Mouse (Mus musculus) midbrain, embryonic 10.5 days (tissue): ENCODE results near the gene Dnaja1. TPM values are rescaled to one million over a fixed set of nuclear protein-coding genes. Genes with fewer than 3 reads are reported as not detected.

Experiments
- DNase-seq: peaks from one replicate; pipeline ENCODE4 v3.0.0-alpha.2; 2017; ENCODE audit warnings: low spot score
- H3K27ac ChIP-seq: fragments of 300-500 bp; sonication (generic); replicated peaks from 2 replicates; pipeline ENCODE4 v1.5.1; 2016; ENCODE audit warnings: mild to moderate bottlenecking
- H3K27me3 ChIP-seq: fragments of 300-500 bp; sonication (generic); 2 replicates; pipeline ENCODE4 v1.6.1; 2016; ENCODE audit warnings: low read depth, mild to moderate bottlenecking; ENCODE audit not compliant: poor library complexity, severe bottlenecking
- H3K36me3 ChIP-seq: fragments of 300-500 bp; sonication (generic); 2 replicates; pipeline ENCODE4 v1.6.1; 2016; ENCODE audit warnings: mild to moderate bottlenecking, moderate library complexity
- H3K4me1 ChIP-seq: fragments of 300-500 bp; sonication (generic); 2 replicates; pipeline ENCODE4 v1.6.1; 2016
- H3K4me3 ChIP-seq: fragments of 300-500 bp; sonication (generic); 2 replicates; pipeline ENCODE4 v1.5.1; 2016; ENCODE audit warnings: mild to moderate bottlenecking, moderate library complexity
- H3K9me3 ChIP-seq: fragments of 300-500 bp; sonication (generic); replicated peaks from 2 replicates; pipeline ENCODE4 v1.6.1; 2016; ENCODE audit warnings: mild to moderate bottlenecking
- WGBS: fragments of 180-500 bp; shearing (Covaris S2); methylation state at CpG from one replicate; pipeline ENCODE4 v1.1.7; 2016; 5-methylcytosine and 5-hydroxymethylcytosine counted together
- polyA plus RNA-seq: library from polyadenylated mRNA; unstranded; fragments of >200 nt; fragmentation: Nextera tagmentation; extraction: Ambion mirVana; gene quantifications from 2 replicates; pipeline ENCODE4 v1.2.1, GENCODE M21; 2016

Dnaja1 gene
- polyA plus RNA-seq, 1 experiment from 2014 or later, result 617 TPM

GRCm38 (mm10) chr4:40757780-40758420 is 36.0 kb downstream of the Dnaja1 start, which contains the start of gene Smu1:
Smu1 (minus strand) TSS chr4:40757923.
- whole genome bisulfite sequencing, result under 1% methylated on average over 40 of the region's 40 CpGs
- Histone ChIP-seq H3K4me3 (peak within 1 kb of the TSS; percentile 96), H3K27me3 (0 out of 2 replicates have a peak, but pooled peaks cover 4% of the 10 kb centered on the region), H3K36me3 (peaks cover 31% of the 10 kb centered on the region), H3K4me1 (0 out of 2 replicates have a peak, but pooled peaks cover 4% of the 10 kb centered on the region), H3K9me3 (no peaks in the 10 kb centered on the region), H3K27ac (peak within 1 kb of the TSS; percentile 92)
- DNase-seq, result peak; percentile 96

GRCm38 (mm10) chr4:40759876-40760275 is 37.9 kb downstream of the Dnaja1 start:
- Histone ChIP-seq H3K36me3 (peaks cover 11% of the 10 kb centered on the region), H3K4me1 (0 out of 2 replicates have a peak, but pooled peaks cover 4% of the 10 kb centered on the region), H3K27ac (no peak overlapping the region), H3K9me3 (no peaks in the 10 kb centered on the region), H3K4me3 (no peak overlapping the region), H3K27me3 (0 out of 2 replicates have a peak, but pooled peaks cover 4% of the 10 kb centered on the region)
- DNase-seq, result no peak
- 57% methylated on average over 5 of the region's 5 CpGs for WGBS

- Histone ChIP-seq H3K27me3 (no peaks in the 10 kb centered on the region), H3K9me3 (no peaks in the 10 kb centered on the region), H3K27ac (peak overlapping the region; percentile 73), H3K4me3 (peak overlapping the region; percentile 34), H3K4me1 (peaks cover 23% of the 10 kb centered on the region), H3K36me3 (no peaks in the 10 kb centered on the region)
- DNase-seq, result peak; percentile 78
- 21% methylated on average over 12 of the region's 12 CpGs for WGBS
Observed at GRCm38 (mm10) chr4:40774279-40775259, 52.6 kb downstream of the Dnaja1 start.

- H3K4me3 ChIP-seq, result no peak overlapping the region
- no peak for DNase-seq
- H3K4me1 ChIP-seq, result peaks cover 23% of the 10 kb centered on the region
- H3K9me3 ChIP-seq, result no peaks in the 10 kb centered on the region
- H3K36me3 ChIP-seq, result no peaks in the 10 kb centered on the region
- H3K27ac ChIP-seq, result no peak overlapping the region
- no peaks in the 10 kb centered on the region for H3K27me3 ChIP-seq
- 84% methylated on average over 4 of the region's 4 CpGs for WGBS
Observed at GRCm38 (mm10) chr4:40776416-40776815, 54.5 kb downstream of the Dnaja1 start.

DNA sequence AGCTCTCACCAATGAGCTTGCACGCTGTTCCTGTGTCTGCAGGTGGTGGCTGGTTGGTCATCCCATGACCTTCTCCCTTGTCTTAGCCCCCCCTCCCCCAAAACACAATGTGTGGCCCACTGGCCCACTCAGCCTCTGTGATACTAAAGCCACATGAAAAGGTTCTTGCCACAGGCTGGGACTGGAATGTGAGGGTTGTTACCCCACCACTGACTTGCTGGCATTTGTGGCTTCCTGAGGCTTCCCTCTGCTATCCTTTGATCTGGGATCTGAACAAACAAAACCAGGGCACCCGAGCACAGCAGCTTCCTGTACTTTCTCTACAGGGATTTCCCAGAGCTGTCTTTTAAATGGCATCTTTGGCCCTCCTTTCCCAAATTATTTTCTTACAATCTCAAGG is 55.2 kb downstream of the Dnaja1 start:
- Histone ChIP-seq H3K4me3 (no peak overlapping the region), H3K4me1 (peaks cover 23% of the 10 kb centered on the region), H3K27ac (no peak overlapping the region), H3K27me3 (no peaks in the 10 kb centered on the region), H3K9me3 (no peaks in the 10 kb centered on the region), H3K36me3 (no peaks in the 10 kb centered on the region)
- 27% methylated on average over 2 of the region's 2 CpGs for WGBS
- peak; percentile 33 for DNase-seq

- Histone ChIP-seq H3K4me1 (peaks cover 15% of the 10 kb centered on the region), H3K27me3 (no peaks in the 10 kb centered on the region), H3K36me3 (no peaks in the 10 kb centered on the region), H3K9me3 (no peaks in the 10 kb centered on the region), H3K4me3 (no peak overlapping the region), H3K27ac (no peak overlapping the region)
- no peak for DNase-seq
- WGBS, result 84% methylated on average over 6 of the region's 6 CpGs
Observed at GRCm38 (mm10) chr4:40778656-40779055, 56.7 kb downstream of the Dnaja1 start.

- Histone ChIP-seq H3K27ac (no peak overlapping the region), H3K9me3 (no peaks in the 10 kb centered on the region), H3K4me1 (peaks cover 4% of the 10 kb centered on the region), H3K27me3 (no peaks in the 10 kb centered on the region), H3K4me3 (no peak overlapping the region), H3K36me3 (no peaks in the 10 kb centered on the region)
- DNase-seq, result no peak
- 35% methylated on average over 3 of the region's 3 CpGs for WGBS
Observed at GRCm38 (mm10) chr4:40781143-40781542, 59.2 kb downstream of the Dnaja1 start.

DNA sequence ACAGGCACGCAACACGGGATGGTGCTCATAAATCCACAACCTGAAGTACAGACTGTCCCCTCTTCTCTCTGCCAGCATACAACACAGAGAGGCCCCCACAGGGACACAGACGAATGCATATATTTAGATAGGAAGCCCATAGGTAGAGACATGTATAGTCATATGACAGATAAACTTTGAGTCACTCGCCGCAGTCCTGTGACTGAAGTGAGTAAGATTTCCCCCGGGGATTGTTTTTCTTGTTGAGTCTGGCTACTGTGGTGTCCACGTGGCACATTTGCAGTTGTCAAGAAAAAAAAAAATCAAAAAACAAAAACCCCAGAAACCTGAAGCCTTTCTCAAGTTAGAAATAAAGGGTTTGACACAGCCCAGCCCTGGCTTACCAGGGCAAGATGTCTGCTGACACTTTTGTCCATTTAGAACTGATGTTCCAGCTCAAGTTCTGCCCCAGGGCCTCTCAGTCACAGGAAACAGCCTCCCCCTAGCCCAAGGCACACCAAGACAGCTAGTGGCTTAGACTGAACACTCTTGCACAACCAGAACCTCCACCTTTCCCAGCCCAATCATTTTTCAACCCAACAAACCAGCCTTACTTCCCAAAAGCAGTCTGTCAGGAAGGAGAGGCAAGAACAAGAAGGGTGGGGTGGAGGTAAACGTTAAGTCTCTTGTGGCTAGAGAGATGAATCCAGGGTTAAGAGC is 60.0 kb downstream of the Dnaja1 start:
- no peak overlapping the region; the same call in 1 of the 2 replicates for H3K27ac ChIP-seq
- H3K9me3 ChIP-seq, result no peaks in the 10 kb centered on the region
- WGBS, result 75% methylated on average over 8 of the region's 8 CpGs
- no peaks in the 10 kb centered on the region for H3K27me3 ChIP-seq
- no peaks in the 10 kb centered on the region for H3K36me3 ChIP-seq
- H3K4me1 ChIP-seq, result peaks cover 2% of the 10 kb centered on the region
- H3K4me3 ChIP-seq, result no peak overlapping the region
- DNase-seq, result no peak

- no peak for DNase-seq
- 93% methylated on average over 4 of the region's 4 CpGs for WGBS
- no peaks in the 10 kb centered on the region for H3K9me3 ChIP-seq
- H3K4me3 ChIP-seq, result no peak overlapping the region
- H3K4me1 ChIP-seq, result no peaks in the 10 kb centered on the region; the same call in 1 of the 2 replicates
- no peak overlapping the region for H3K27ac ChIP-seq
- H3K27me3 ChIP-seq, result no peaks in the 10 kb centered on the region
- H3K36me3 ChIP-seq, result no peaks in the 10 kb centered on the region
Observed at GRCm38 (mm10) chr4:40783049-40783448, 61.1 kb downstream of the Dnaja1 start.

- Histone ChIP-seq H3K9me3 (no peaks in the 10 kb centered on the region), H3K27ac (no peak overlapping the region), H3K27me3 (no peaks in the 10 kb centered on the region), H3K4me3 (no peak overlapping the region), H3K4me1 (no peaks in the 10 kb centered on the region; the same call in 1 of the 2 replicates), H3K36me3 (no peaks in the 10 kb centered on the region)
- no peak for DNase-seq
- WGBS, result 83% methylated on average over 10 of the region's 10 CpGs
Observed at GRCm38 (mm10) chr4:40784556-40785169, 62.7 kb downstream of the Dnaja1 start.

GRCm38 (mm10) chr4:40785620-40786166 is 63.7 kb downstream of the Dnaja1 start:
- Histone ChIP-seq H3K27ac (no peak overlapping the region), H3K4me1 (no peaks in the 10 kb centered on the region; the same call in 1 of the 2 replicates), H3K36me3 (no peaks in the 10 kb centered on the region), H3K4me3 (no peak overlapping the region), H3K9me3 (no peaks in the 10 kb centered on the region), H3K27me3 (no peaks in the 10 kb centered on the region)
- DNase-seq, result no peak
- WGBS, result 83% methylated on average over 9 of the region's 9 CpGs

GRCm38 (mm10) chr4:40786578-40786977 is 64.6 kb downstream of the Dnaja1 start:
- no peak overlapping the region for H3K27ac ChIP-seq
- H3K4me3 ChIP-seq, result no peak overlapping the region
- H3K27me3 ChIP-seq, result no peaks in the 10 kb centered on the region
- no peak for DNase-seq
- no peaks in the 10 kb centered on the region for H3K9me3 ChIP-seq
- H3K4me1 ChIP-seq, result no peaks in the 10 kb centered on the region
- H3K36me3 ChIP-seq, result no peaks in the 10 kb centered on the region
- WGBS, result 64% methylated on average over 4 of the region's 4 CpGs
